Mouse (Mus musculus) forelimb bud, embryonic 11.5 days (tissue): ENCODE measurements around the gene Fat3.

Experiments
- DNase-seq: peaks from one replicate; pipeline ENCODE4 v3.0.0-alpha.2; 2012; ENCODE audit warnings: low read depth, low spot score

Gene Fat3

GRCm38 (mm10) chr9:16310855-16311848 lies 189.9 kb downstream of the Fat3 start:
- DNase-seq: peak; percentile 10

- no peak for DNase-seq
Observed at GRCm38 (mm10) chr9:16310305-16310704, 190.8 kb downstream of the Fat3 start.

GRCm38 (mm10) chr9:16307789-16308188 lies 193.3 kb downstream of the Fat3 start:
- DNase-seq: no peak

GRCm38 (mm10) chr9:16306222-16306621 lies 194.9 kb downstream of the Fat3 start:
- no peak for DNase-seq

GRCm38 (mm10) chr9:16305396-16306086 lies 195.5 kb downstream of the Fat3 start:
- no peak for DNase-seq

- DNase-seq: no peak
Observed at GRCm38 (mm10) chr9:16304949-16305348, 196.1 kb downstream of the Fat3 start.

GRCm38 (mm10) chr9:16302484-16302883 lies 198.6 kb downstream of the Fat3 start:
- peak; percentile 53 for DNase-seq

- DNase-seq: no peak
Observed at GRCm38 (mm10) chr9:16297935-16298334, 203.2 kb downstream of the Fat3 start.

- no peak for DNase-seq
Observed at GRCm38 (mm10) chr9:16293928-16294806, 206.9 kb downstream of the Fat3 start.

- no peak for DNase-seq
Observed at GRCm38 (mm10) chr9:16292492-16292891, 208.6 kb downstream of the Fat3 start.

GRCm38 (mm10) chr9:16290911-16291310 lies 210.2 kb downstream of the Fat3 start:
- DNase-seq: no peak

GRCm38 (mm10) chr9:16283033-16283432 lies 218.1 kb downstream of the Fat3 start:
- DNase-seq: no peak

- DNase-seq: no peak
Observed at GRCm38 (mm10) chr9:16282291-16282804, 218.7 kb downstream of the Fat3 start.

GRCm38 (mm10) chr9:16275589-16275988 lies 225.5 kb downstream of the Fat3 start:
- no peak for DNase-seq

GRCm38 (mm10) chr9:16274130-16274529 lies 227.0 kb downstream of the Fat3 start:
- no peak for DNase-seq

GRCm38 (mm10) chr9:16272810-16273209 lies 228.3 kb downstream of the Fat3 start:
- DNase-seq: no peak

- no peak for DNase-seq
Observed at GRCm38 (mm10) chr9:16270768-16271114, 230.3 kb downstream of the Fat3 start.

GRCm38 (mm10) chr9:16270056-16270767 lies 230.9 kb downstream of the Fat3 start:
- no peak for DNase-seq

GRCm38 (mm10) chr9:16265519-16265918 lies 235.6 kb downstream of the Fat3 start:
- no peak for DNase-seq

GRCm38 (mm10) chr9:16257241-16257840 lies 243.7 kb downstream of the Fat3 start:
- DNase-seq: peak; percentile 8
